ENCODE assay signal across 8 mouse cellular contexts in genomic region chr13:45388889-45389288, GRCm38 (mm10). TPM values are rescaled to one million over a fixed set of nuclear protein-coding genes. Genes with fewer than 3 reads are reported as not detected.
DNase-seq lines count a peak whose midpoint lies in the region; ATAC-seq and TF ChIP-seq lines count a peak whose summit lies in the region.

No protein-coding gene starts in this region.

- H3K4me1 ChIP-seq in erythroblast, embryonic 14.5 days (ENCODE audit: control insufficient read depth): peaks cover 70% of the 10 kb centered on the region
- H3K4me1 ChIP-seq in intestine, postnatal 0 days (replicated peaks; ENCODE audit: control insufficient read depth, insufficient read depth, low read length): peaks cover 4% of the 10 kb centered on the region; the same call in 1 of the 2 replicates
- peaks cover 20% of the 10 kb centered on the region for H3K4me1 ChIP-seq in neural tube, embryonic 12.5 days

- 36% methylated on average over 4 of the region's 4 CpGs for WGBS in intestine, postnatal 0 days
- WGBS in neural tube, embryonic 12.5 days: 40% methylated on average over 4 of the region's 4 CpGs

- H3K36me3 ChIP-seq in erythroblast, embryonic 14.5 days (ENCODE audit: control insufficient read depth): peaks cover 34% of the 10 kb centered on the region
- no peaks in the 10 kb centered on the region for H3K36me3 ChIP-seq in intestine, postnatal 0 days (ENCODE audit: control insufficient read depth, insufficient read depth)
- H3K36me3 ChIP-seq in neural tube, embryonic 12.5 days: no peaks in the 10 kb centered on the region

- peak overlapping the region; percentile 95 for H3K4me2 ChIP-seq in intestine, postnatal 0 days (replicated peaks; ENCODE audit: low read depth)
- peak overlapping the region; percentile 96 for H3K4me2 ChIP-seq in neural tube, embryonic 12.5 days (replicated peaks)

- no peak for DNase-seq in layer of hippocampus, adult 2 months (ENCODE audit: low spot score in 2 of 2)
- DNase-seq in layer of hippocampus, postnatal 10 days (ENCODE audit: low spot score in 2 of 2): no peak
- DNase-seq in frontal cortex, postnatal 14 days (ENCODE audit: low spot score in 2 of 2): no peak
- no peak for DNase-seq in right cerebral cortex, postnatal 14 days
- DNase-seq in gastrocnemius, postnatal 10 days: no peak

- no peak overlapping the region; the same call in 1 of the 2 replicates for H3K9ac ChIP-seq in intestine, postnatal 0 days (ENCODE audit: low read depth, low read length)
- 0 out of 2 replicates have a peak overlapping the region, but pooled peaks have one; percentile 26 for H3K9ac ChIP-seq in neural tube, embryonic 12.5 days

- H3K27me3 ChIP-seq in erythroblast, embryonic 14.5 days (ENCODE audit: control insufficient read depth): peaks cover 23% of the 10 kb centered on the region; the same call in 1 of the 2 replicates
- no peaks in the 10 kb centered on the region for H3K27me3 ChIP-seq in intestine, postnatal 0 days (replicated peaks; ENCODE audit: control insufficient read depth, insufficient read depth, low read length)
- no peaks in the 10 kb centered on the region for H3K27me3 ChIP-seq in neural tube, embryonic 12.5 days (replicated peaks)

- H3K9me3 ChIP-seq in erythroblast, embryonic 14.5 days (ENCODE audit: control insufficient read depth, low read length): peaks cover 15% of the 10 kb centered on the region
- H3K9me3 ChIP-seq in intestine, postnatal 0 days (ENCODE audit: control insufficient read depth): no peaks in the 10 kb centered on the region
- no peaks in the 10 kb centered on the region for H3K9me3 ChIP-seq in neural tube, embryonic 12.5 days

- ATAC-seq in intestine, postnatal 0 days: no peak
- no peak for ATAC-seq in neural tube, embryonic 12.5 days (ENCODE audit: low FRiP score, low read depth)

- no peak for TF ChIP-seq CTCF in layer of hippocampus, adult 2 months (conservative IDR thresholded peaks at IDR 0.05)
- TF ChIP-seq CTCF in intestine, postnatal 0 days (IDR thresholded peaks at IDR 0.05; ENCODE audit: low read depth): no peak

- peak overlapping the region; percentile 97 for H3K4me3 ChIP-seq in layer of hippocampus, adult 2 months
- peak overlapping the region; percentile 68 for H3K4me3 ChIP-seq in erythroblast, embryonic 14.5 days (replicated peaks)
- peak overlapping the region; percentile 65 for H3K4me3 ChIP-seq in intestine, postnatal 0 days (ENCODE audit: low read depth, low read length)
- peak overlapping the region; percentile 70; the same call in 1 of the 2 replicates for H3K4me3 ChIP-seq in neural tube, embryonic 12.5 days

- peak overlapping the region; percentile 75 for H3K27ac ChIP-seq in layer of hippocampus, adult 2 months
- no peak overlapping the region for H3K27ac ChIP-seq in intestine, postnatal 0 days (ENCODE audit: low read depth, low read length)
- H3K27ac ChIP-seq in neural tube, embryonic 12.5 days: no peak overlapping the region

RNA-seq across cellular contexts. Expression of gene Mylip, which starts 0.7 kb away (rescaled TPM):
- total RNA-seq in layer of hippocampus, adult 2 months (2021): 10 to 100 TPM; 18.8 to 21.0 TPM
- total RNA-seq in layer of hippocampus, postnatal 10 days (2021): 10 to 100 TPM; 26.1 to 31.4 TPM
- 2.4 and 2.6 TPM in 2 replicates for polyA plus RNA-seq in erythroblast, embryonic 14.5 days (2012)
- polyA plus RNA-seq in intestine, postnatal 0 days (2015; fragmentation: Nextera tagmentation; extraction: Ambion mirVana): 2.1 and 2.2 TPM in 2 replicates
- 9.6 and 11.6 TPM in 2 replicates for polyA plus RNA-seq in neural tube, embryonic 12.5 days (2016; fragmentation: Nextera tagmentation; extraction: Ambion mirVana)
- total RNA-seq in gastrocnemius, postnatal 10 days (2021): 1 to 10 TPM; 9.5 to 9.6 TPM
